Mouse (Mus musculus) forebrain, embryonic 10.5 days (tissue): ENCODE results near the gene Anks1b. TPM values are rescaled to one million over a fixed set of nuclear protein-coding genes. Genes with fewer than 3 reads are reported as not detected.

ENCODE experiments used
- DNase-seq: peaks from one replicate; pipeline ENCODE4 v3.0.0-alpha.2; 2017; ENCODE audit warnings: low spot score; ENCODE audit errors: extremely low spot score
- H3K27ac ChIP-seq: fragments of 300-500 bp; sonication (generic); 2 replicates; pipeline ENCODE4 v1.5.1; 2016; ENCODE audit warnings: mild to moderate bottlenecking
- H3K27me3 ChIP-seq: fragments of 300-500 bp; sonication (generic); 2 replicates; pipeline ENCODE4 v1.6.1; 2016; ENCODE audit warnings: mild to moderate bottlenecking; ENCODE audit not compliant: poor library complexity, severe bottlenecking
- H3K36me3 ChIP-seq: fragments of 300-500 bp; sonication (generic); replicated peaks from 2 replicates; pipeline ENCODE4 v1.6.1; 2016; ENCODE audit warnings: mild to moderate bottlenecking, moderate library complexity
- H3K4me1 ChIP-seq: fragments of 300-500 bp; sonication (generic); 2 replicates; pipeline ENCODE4 v1.6.1; 2016
- H3K4me3 ChIP-seq: fragments of 300-500 bp; sonication (generic); 2 replicates; pipeline ENCODE4 v1.5.1; 2016; ENCODE audit warnings: mild to moderate bottlenecking, moderate library complexity
- H3K9me3 ChIP-seq: fragments of 300-500 bp; sonication (generic); 2 replicates; pipeline ENCODE4 v1.6.1; 2016; ENCODE audit warnings: mild to moderate bottlenecking, moderate library complexity
- WGBS: fragments of 180-500 bp; shearing (Covaris S2); methylation state at CpG from one replicate; pipeline ENCODE4 v1.1.7; 2016; 5-methylcytosine and 5-hydroxymethylcytosine counted together
- polyA plus RNA-seq: library from polyadenylated mRNA; unstranded; fragments of >200 nt; fragmentation: Nextera tagmentation; extraction: Ambion mirVana; gene quantifications from 2 replicates; pipeline ENCODE4 v1.2.1, GENCODE M21; 2016

Gene Anks1b
- polyA plus RNA-seq, result 2.8 and 3.1 TPM in 2 replicates

DNA sequence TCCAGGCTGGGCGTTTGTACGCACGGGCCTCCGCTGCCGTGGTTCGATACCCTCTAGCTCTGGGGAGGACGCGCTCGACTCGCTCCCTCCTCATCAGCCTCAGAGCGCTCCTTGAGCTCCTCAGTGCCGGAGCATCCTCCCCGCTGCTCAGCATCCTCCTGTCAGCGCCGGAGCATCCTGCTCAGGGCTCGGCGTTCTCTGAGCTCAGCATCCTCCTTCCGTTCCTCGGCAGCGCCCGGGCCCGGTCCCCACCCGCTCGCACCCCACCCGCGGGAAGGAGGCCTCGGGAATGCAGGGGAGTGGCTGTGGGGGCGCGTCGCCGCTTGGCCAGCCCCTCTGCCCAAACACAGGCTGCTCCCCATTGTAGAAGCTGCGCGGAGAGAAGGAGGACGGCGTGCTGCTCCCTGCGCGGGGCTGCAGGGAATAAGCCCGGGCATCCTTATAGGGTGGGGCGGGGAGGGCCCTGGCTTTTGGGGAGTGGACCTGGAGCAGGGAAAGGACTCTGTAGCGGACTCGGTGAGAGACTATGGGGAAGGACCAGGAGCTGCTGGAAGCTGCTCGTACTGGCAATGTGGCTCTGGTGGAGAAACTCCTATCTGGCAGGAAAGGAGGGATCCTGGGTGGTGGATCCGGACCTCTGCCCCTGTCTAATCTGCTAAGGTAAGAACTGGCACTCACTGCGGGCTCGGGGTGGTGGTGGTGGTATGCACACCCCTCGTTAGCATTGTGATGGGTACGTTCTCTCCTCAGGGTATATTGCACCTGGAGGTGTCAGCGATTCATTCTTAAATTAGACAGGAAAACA lies at the start of gene Anks1b:
Gene Anks1b (plus strand): TSS at position 364 of the 805 bp plus-strand sequence.
- peak within 1 kb of the TSS; percentile 82 for H3K4me3 ChIP-seq
- peak; percentile 68 for DNase-seq
- peaks cover 41% of the 10 kb centered on the region for H3K27me3 ChIP-seq
- H3K27ac ChIP-seq, result peak within 1 kb of the TSS; percentile 83
- peaks cover 20% of the 10 kb centered on the region for H3K4me1 ChIP-seq
- no peaks in the 10 kb centered on the region for H3K36me3 ChIP-seq
- under 1% methylated on average over 48 of the region's 48 CpGs for WGBS
- no peaks in the 10 kb centered on the region for H3K9me3 ChIP-seq

- Histone ChIP-seq H3K36me3 (peaks cover 5% of the 10 kb centered on the region), H3K9me3 (no peaks in the 10 kb centered on the region), H3K4me3 (no peak overlapping the region), H3K27me3 (no peaks in the 10 kb centered on the region), H3K27ac (no peak overlapping the region), H3K4me1 (no peaks in the 10 kb centered on the region)
- peak; percentile 12 for DNase-seq
- WGBS, result 53% methylated on average over 2 of the region's 2 CpGs
Measured at GRCm38 (mm10) chr10:89823906-89824305, 49.4 kb upstream of the Anks1b start.

- 88% methylated on average over 3 of the region's 3 CpGs for WGBS
- no peak overlapping the region for H3K4me3 ChIP-seq
- no peak overlapping the region for H3K27ac ChIP-seq
- H3K9me3 ChIP-seq, result no peaks in the 10 kb centered on the region
- H3K27me3 ChIP-seq, result no peaks in the 10 kb centered on the region
- H3K36me3 ChIP-seq, result no peaks in the 10 kb centered on the region
- DNase-seq, result peak; percentile 10
- H3K4me1 ChIP-seq, result no peaks in the 10 kb centered on the region
Measured at GRCm38 (mm10) chr10:89826896-89827295, 46.4 kb upstream of the Anks1b start.

GRCm38 (mm10) chr10:89832334-89832733 lies 41.0 kb upstream of the Anks1b start:
- Histone ChIP-seq H3K36me3 (no peaks in the 10 kb centered on the region), H3K4me3 (no peak overlapping the region), H3K27ac (no peak overlapping the region), H3K27me3 (no peaks in the 10 kb centered on the region), H3K9me3 (no peaks in the 10 kb centered on the region), H3K4me1 (peaks cover 9% of the 10 kb centered on the region)
- peak; percentile 4 for DNase-seq
- WGBS, result 82% methylated on average over 4 of the region's 4 CpGs

DNA sequence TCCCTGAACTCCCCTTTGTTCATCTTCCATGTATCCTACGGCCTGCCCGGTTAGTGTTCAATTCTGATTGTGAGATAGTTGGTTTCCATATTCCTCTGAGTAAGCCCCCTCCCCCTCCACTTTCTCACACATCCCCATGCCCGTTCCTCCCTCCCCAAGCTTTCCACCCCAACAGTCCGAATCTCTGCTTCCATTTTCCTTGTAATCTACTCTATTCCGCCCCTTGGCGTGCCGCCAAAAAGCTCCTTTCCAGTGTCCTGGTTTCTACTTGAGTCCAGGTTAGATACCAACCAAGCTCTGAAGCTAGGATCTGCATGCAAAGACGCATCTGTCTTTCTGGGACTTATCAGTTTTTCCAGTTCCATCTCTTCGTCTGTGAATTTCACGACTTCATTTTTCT lies 40.1 kb upstream of the Anks1b start:
- Histone ChIP-seq H3K27me3 (no peaks in the 10 kb centered on the region), H3K36me3 (no peaks in the 10 kb centered on the region), H3K4me1 (peaks cover 9% of the 10 kb centered on the region), H3K27ac (no peak overlapping the region), H3K9me3 (no peaks in the 10 kb centered on the region), H3K4me3 (no peak overlapping the region)
- peak; percentile 6 for DNase-seq
- WGBS, result 91% methylated on average over 10 of the region's 10 CpGs

DNA sequence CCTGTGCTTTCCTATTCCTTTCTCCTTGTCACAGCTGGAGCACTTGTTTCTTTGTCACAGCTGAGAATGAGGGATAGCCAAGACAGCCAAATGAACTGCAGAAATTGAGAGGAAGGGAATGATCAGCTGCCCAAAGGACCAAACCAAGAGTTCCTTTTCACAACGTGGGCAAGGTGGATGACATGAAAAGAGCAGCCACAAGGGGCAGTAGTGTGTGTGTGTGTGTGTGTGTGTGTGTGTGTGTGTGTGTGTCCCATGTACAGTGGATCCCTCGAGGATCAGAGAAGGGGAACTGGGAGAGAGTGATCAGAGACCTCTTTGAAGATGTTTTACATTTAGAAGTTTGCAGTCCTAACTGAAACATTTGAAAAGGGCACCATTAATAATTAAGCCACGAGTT lies 35.8 kb upstream of the Anks1b start:
- peaks cover 9% of the 10 kb centered on the region for H3K4me1 ChIP-seq
- H3K4me3 ChIP-seq, result no peak overlapping the region
- H3K27me3 ChIP-seq, result no peaks in the 10 kb centered on the region
- no peak for DNase-seq
- no peaks in the 10 kb centered on the region for H3K9me3 ChIP-seq
- no peak overlapping the region for H3K27ac ChIP-seq
- WGBS, result 62% methylated on average over 3 of the region's 3 CpGs
- H3K36me3 ChIP-seq, result no peaks in the 10 kb centered on the region

DNA sequence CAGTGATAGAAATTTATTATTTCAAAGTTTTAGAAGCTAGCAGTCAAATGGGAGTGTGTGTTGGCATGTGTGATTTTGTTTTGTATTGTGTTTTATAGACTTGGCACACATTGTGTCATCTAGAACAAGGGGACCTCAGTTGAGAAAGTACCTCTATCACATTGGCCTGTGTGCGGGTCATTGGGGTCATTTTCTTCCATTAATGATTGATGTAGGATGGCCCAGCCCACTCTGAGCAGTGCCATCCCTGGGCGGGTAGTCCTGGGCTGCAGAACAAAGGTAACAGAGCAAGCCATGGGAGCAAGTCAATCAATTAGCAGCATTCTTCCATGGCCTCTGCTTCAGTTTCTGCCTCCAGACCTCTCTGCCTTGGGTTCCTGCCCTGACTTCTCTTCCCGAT lies 34.5 kb upstream of the Anks1b start:
- Histone ChIP-seq H3K36me3 (no peaks in the 10 kb centered on the region), H3K27me3 (no peaks in the 10 kb centered on the region), H3K4me3 (no peak overlapping the region), H3K9me3 (no peaks in the 10 kb centered on the region), H3K27ac (no peak overlapping the region), H3K4me1 (peaks cover 9% of the 10 kb centered on the region)
- 89% methylated on average over 3 of the region's 3 CpGs for WGBS
- DNase-seq, result no peak

DNA sequence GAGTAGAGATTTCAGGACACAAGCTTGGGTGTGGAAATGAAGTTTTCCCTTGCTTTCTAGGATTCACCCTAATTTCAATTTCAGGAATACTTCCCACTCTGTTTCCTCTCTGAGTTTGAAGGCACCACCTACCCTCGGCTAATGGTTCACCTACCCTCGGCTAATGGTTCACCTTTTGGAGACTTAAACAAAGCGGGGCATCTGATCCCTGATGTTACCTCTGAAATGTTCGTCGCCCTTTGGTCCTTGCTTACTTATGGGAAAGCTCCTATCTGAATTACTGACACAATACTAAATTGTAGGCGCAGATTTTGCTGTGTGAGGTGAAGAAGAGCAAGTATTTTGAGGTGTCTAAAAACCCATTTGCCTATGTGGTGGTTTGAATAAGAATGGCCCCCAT lies 22.4 kb upstream of the Anks1b start:
- no peak overlapping the region for H3K27ac ChIP-seq
- DNase-seq, result no peak
- H3K9me3 ChIP-seq, result peaks cover 5% of the 10 kb centered on the region; the same call in 1 of the 2 replicates
- no peak overlapping the region for H3K4me3 ChIP-seq
- WGBS, result 93% methylated on average over 6 of the region's 6 CpGs
- no peaks in the 10 kb centered on the region for H3K27me3 ChIP-seq
- no peaks in the 10 kb centered on the region for H3K4me1 ChIP-seq
- H3K36me3 ChIP-seq, result no peaks in the 10 kb centered on the region

DNA sequence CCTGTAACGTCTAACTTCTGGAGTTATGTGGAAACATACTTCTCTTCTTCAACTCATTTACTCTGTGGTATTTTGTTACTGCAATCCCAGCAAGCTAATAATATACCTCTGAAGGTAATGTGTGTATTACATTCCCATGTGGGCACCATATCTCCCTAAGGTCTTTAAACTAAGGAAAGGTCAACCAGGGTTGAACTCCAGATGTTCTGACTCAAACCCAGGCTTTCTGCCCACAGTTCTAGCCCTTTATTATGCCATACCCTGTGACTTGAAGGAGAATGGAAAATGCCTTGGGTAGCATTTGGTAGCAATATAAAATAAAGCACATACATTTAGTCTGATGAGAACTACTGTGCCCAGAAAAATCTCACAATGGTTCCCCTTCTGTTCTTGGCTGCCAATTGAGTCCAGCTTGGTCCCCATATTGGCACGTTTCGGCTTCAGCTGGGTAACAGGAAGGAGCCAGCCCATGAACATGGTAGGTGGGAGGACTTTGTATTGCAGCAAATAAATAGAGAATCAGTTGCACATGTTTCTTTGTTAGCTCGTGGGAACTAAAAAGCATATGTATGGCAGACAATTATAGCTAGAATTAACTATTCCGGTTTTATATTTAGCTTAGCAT lies 17.9 kb upstream of the Anks1b start:
- no peaks in the 10 kb centered on the region for H3K27me3 ChIP-seq
- whole genome bisulfite sequencing, result 84% methylated on average over 5 of the region's 5 CpGs
- no peak for DNase-seq
- no peak overlapping the region for H3K4me3 ChIP-seq
- H3K36me3 ChIP-seq, result no peaks in the 10 kb centered on the region
- no peaks in the 10 kb centered on the region for H3K4me1 ChIP-seq
- H3K9me3 ChIP-seq, result no peaks in the 10 kb centered on the region
- H3K27ac ChIP-seq, result no peak overlapping the region

DNA sequence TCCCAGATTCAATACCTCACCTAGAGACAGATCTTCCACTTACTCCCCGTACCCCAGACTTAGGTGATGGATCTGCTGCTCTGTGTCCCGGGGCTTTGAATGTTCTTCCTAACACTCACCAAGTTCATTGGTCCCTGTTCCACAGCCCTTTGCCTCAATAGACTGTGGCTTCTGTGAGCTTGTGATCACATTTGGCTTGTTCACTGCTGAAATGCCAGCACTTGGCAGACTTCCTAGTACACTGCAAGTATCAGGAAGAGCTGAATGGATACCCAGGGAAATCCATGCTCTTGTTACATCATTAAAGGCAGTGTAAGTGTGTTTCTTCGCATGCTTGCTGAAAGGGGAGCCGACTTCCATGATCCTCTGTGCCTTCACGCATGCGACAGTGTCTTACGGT lies 17.0 kb upstream of the Anks1b start:
- no peak overlapping the region for H3K27ac ChIP-seq
- WGBS, result 90% methylated on average over 7 of the region's 7 CpGs

GRCm38 (mm10) chr10:89868211-89868610 lies 5.1 kb upstream of the Anks1b start:
- 91% methylated on average over 4 of the region's 4 CpGs for WGBS
- Histone ChIP-seq H3K4me3 (no peak overlapping the region), H3K27me3 (peaks cover 19% of the 10 kb centered on the region)

More for the DNA sequence above, 17.0 kb upstream of the Anks1b start:
- Histone ChIP-seq H3K4me1 (no peaks in the 10 kb centered on the region), H3K9me3 (no peaks in the 10 kb centered on the region), H3K4me3 (no peak overlapping the region), H3K27me3 (no peaks in the 10 kb centered on the region), H3K36me3 (no peaks in the 10 kb centered on the region)
- no peak for DNase-seq

GRCm38 (mm10) chr10:89868836-89869235 lies 4.5 kb upstream of the Anks1b start:
- Histone ChIP-seq H3K27me3 (peaks cover 25% of the 10 kb centered on the region), H3K9me3 (no peaks in the 10 kb centered on the region), H3K27ac (no peak overlapping the region), H3K4me3 (no peak overlapping the region), H3K4me1 (peaks cover 15% of the 10 kb centered on the region), H3K36me3 (no peaks in the 10 kb centered on the region)
- DNase-seq, result no peak
- 85% methylated on average over 3 of the region's 3 CpGs for WGBS

More at GRCm38 (mm10) chr10:89868211-89868610, 5.1 kb upstream of the Anks1b start:
- H3K9me3 ChIP-seq, result no peaks in the 10 kb centered on the region
- H3K4me1 ChIP-seq, result peaks cover 8% of the 10 kb centered on the region
- H3K27ac ChIP-seq, result no peak overlapping the region
- no peak for DNase-seq
- H3K36me3 ChIP-seq, result no peaks in the 10 kb centered on the region

DNA sequence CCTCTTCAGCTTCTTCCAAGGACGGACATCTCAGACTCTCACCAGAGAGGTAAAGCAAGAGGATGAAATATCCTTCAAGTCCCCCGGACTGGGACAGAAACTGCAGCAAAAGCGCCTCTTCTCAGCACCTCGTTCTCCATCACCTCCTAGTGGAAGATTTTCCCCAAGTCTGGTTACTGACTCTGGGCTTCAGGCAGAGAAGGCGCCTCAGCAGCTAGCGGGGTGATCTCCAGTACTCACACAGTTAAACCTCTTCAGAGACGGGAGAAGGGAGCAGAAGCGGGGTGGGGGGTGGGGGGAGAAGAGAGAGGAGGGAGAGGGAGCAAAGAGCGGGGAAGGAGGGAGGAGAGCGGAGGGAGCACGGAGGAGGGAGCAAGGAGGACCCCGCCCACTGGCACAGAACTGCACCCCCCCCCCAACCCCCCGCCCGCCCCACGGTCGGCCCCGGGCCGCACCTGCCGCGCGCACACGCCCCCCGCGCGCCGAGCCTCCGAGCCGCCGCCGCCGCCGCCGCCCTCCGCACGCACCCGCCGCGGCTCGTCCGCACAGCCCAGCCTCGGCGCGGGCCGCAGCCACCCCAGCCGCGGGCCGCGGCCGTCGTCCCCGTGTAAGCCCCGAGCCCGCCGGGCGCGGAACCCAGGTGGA lies 686 bp upstream of the Anks1b start:
- Histone ChIP-seq H3K27me3 (peaks cover 41% of the 10 kb centered on the region), H3K36me3 (no peaks in the 10 kb centered on the region), H3K9me3 (no peaks in the 10 kb centered on the region), H3K4me1 (peaks cover 20% of the 10 kb centered on the region), H3K4me3 (peak overlapping the region; percentile 82), H3K27ac (peak overlapping the region; percentile 83)
- WGBS, result under 1% methylated on average over 45 of the region's 56 CpGs
- DNase-seq, result peak; percentile 50
